Mouse (Mus musculus) brain, embryonic 14.5 days (tissue): ENCODE measurements around the gene Gm3417.
"Not testable (repeated sequence)": the region's sequence is repeated elsewhere in the genome, so short reads cannot be mapped to it uniquely, and the experiment has no call there.

Experiments
- CTCF ChIP-seq: fragments of 200-500 bp; IDR thresholded peaks from 2 replicates; pipeline ENCODE4 v1.5.1; 2012; ENCODE audit warnings: inconsistent platforms, mild to moderate bottlenecking, moderate library complexity, borderline replicate concordance; ENCODE audit not compliant: insufficient read depth, insufficient read length; ENCODE audit errors: extremely low read depth
- POLR2A ChIP-seq: fragments of 200-500 bp; IDR thresholded peaks from 2 replicates; pipeline ENCODE4 v1.6.1; 2012; ENCODE audit warnings: mild to moderate bottlenecking, inconsistent platforms, borderline replicate concordance; ENCODE audit not compliant: poor library complexity, insufficient read depth, insufficient read length, severe bottlenecking; ENCODE audit errors: extremely low read depth

DNA sequence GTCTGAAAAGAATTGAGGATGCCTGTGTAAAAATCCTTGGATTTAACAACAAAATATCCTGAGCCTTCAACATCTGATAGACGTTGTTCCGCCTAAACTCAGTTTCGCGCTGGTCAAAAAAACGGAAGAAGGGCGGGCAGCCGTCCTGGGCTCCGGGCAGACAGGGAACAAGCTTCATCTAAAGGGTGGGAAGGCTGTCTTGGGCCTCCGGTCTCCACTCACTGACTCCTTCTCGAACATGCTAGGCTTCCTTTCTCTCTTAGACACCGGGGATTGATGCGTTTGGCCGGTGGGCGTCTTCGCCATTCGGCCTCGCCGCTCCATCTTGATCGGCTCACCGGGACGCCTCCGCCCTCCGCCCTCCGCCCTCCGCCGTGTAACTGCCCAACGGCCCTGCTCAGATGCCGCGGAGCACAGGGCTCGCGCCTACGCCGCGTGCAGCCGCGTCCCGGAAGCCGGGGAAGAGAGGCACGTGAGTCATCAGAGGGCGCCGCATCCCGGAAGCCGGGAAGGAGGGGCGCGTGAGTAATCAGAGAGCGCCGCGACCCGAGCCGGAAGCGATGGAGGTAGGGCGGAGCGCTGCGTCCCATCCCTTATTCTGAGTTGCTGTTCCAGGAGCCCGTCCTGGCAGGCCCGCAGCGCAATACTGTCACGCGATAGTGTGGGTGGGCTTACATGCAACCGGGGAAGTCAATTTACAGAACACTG, 31.3 kb upstream of the Gm3417 start, which contains the start of gene Gm3435:
- not testable (repeated sequence) for TF ChIP-seq POLR2A, CTCF
